9 mouse cellular contexts compared by ENCODE assay signal in the genomic region with DNA sequence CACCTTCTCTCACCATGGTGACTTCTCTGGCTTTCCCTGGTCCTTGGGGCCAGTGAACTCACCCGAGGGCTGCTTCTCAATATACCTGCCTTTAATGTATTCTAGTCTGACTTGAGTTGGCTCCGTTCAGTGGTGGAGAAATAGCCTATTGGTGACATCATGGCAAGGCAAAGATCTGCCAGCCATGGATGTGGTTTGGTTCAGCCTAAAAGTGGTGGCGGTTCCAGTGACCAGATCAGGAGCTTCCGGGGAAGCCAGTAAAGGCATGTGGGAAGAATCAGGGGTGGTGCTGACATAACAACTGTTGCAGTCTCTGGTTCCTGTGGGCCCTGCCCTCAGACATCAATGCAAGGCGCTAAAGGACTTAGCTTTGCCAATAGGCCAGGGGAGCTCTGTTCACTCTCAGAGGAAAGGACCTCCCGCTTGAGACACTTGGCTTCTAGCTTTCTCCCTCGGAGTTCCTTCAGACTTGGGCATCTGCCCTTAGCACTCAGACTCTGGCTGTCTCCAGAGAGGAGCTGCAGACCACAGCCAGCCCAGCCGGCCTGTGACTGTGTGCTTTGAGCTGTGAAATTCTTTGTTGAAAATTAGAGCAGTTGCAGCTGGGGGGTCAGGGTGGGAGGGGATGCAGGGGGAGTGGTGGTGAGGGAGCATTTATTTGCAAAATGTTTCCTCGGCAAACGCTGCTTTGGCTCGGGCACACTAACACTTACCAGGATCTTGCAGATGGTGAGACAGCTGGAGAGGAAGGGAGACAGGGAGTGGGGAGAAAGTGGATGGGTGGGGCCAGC. TPM values are rescaled to one million over a fixed set of nuclear protein-coding genes. Genes with fewer than 3 reads are reported as not detected.
DNase-seq lines count a peak whose midpoint lies in the region; ATAC-seq and TF ChIP-seq lines count a peak whose summit lies in the region.
"Had no signal": no experiment of that assay in that cellular context is flagged by ENCODE, and none has a peak within 500 bp of the region (broad histone marks: within the 10 kb centered on the region; RNA-seq: fewer than 3 reads in every experiment).

No protein-coding gene starts in this region.

- no peaks in the 10 kb centered on the region for H3K36me3 ChIP-seq in midbrain, postnatal 0 days (ENCODE audit: insufficient read depth, low read length)
- no peaks in the 10 kb centered on the region for H3K36me3 ChIP-seq in midbrain, embryonic 13.5 days
- no peaks in the 10 kb centered on the region for H3K36me3 ChIP-seq in embryonic facial prominence, embryonic 13.5 days
- H3K36me3 ChIP-seq in hindbrain, embryonic 16.5 days (ENCODE audit: control insufficient read depth, insufficient read depth, low read length): no peaks in the 10 kb centered on the region

- TF ChIP-seq POLR2A in olfactory bulb, adult 2 months (IDR thresholded peaks at IDR 0.05; ENCODE audit: insufficient read depth, low read depth, low read length): no peak

- H3K9ac ChIP-seq in midbrain, postnatal 0 days (replicated peaks; ENCODE audit: low read length, poor library complexity, severe bottlenecking): no peak overlapping the region
- H3K9ac ChIP-seq in midbrain, embryonic 13.5 days (replicated peaks): no peak overlapping the region
- 0 out of 2 replicates have a peak overlapping the region, but pooled peaks have one; percentile 32 for H3K9ac ChIP-seq in embryonic facial prominence, embryonic 13.5 days
- no peak overlapping the region for H3K9ac ChIP-seq in hindbrain, embryonic 16.5 days (ENCODE audit: low read depth, low read length)

- H3K27me3 ChIP-seq in midbrain, postnatal 0 days (ENCODE audit: insufficient read depth, low read length): peaks cover under 1% of the 10 kb centered on the region; the same call in 1 of the 2 replicates
- H3K27me3 ChIP-seq in midbrain, embryonic 13.5 days: peaks cover 10% of the 10 kb centered on the region
- no peaks in the 10 kb centered on the region for H3K27me3 ChIP-seq in embryonic facial prominence, embryonic 13.5 days
- H3K27me3 ChIP-seq in hindbrain, embryonic 16.5 days (replicated peaks; ENCODE audit: control insufficient read depth, insufficient read depth, low read length): no peaks in the 10 kb centered on the region

- ATAC-seq in midbrain, postnatal 0 days (ENCODE audit: low FRiP score): no peak
- no peak for ATAC-seq in midbrain, embryonic 13.5 days
- ATAC-seq in embryonic facial prominence, embryonic 13.5 days (ENCODE audit: insufficient number of reproducible peaks, insufficient read depth, low FRiP score, low TSS enrichment, low read depth): no peak
- 0 out of 2 replicates have a peak, but pooled peaks have one; percentile 25 for ATAC-seq in hindbrain, embryonic 16.5 days

- WGBS in midbrain, postnatal 0 days: 40% methylated on average over 11 of the region's 11 CpGs
- 33% methylated on average over 11 of the region's 11 CpGs for WGBS in midbrain, embryonic 13.5 days
- 38% methylated on average over 11 of the region's 11 CpGs for WGBS in embryonic facial prominence, embryonic 13.5 days
- 34% methylated on average over 11 of the region's 11 CpGs for WGBS in hindbrain, embryonic 16.5 days
- 40% methylated on average over 11 of the region's 11 CpGs for WGBS in olfactory bulb, adult 2 months

- H3K9me3 ChIP-seq in midbrain, postnatal 0 days (ENCODE audit: low read length): no peaks in the 10 kb centered on the region
- H3K9me3 ChIP-seq in midbrain, embryonic 13.5 days: no peaks in the 10 kb centered on the region
- no peaks in the 10 kb centered on the region for H3K9me3 ChIP-seq in embryonic facial prominence, embryonic 13.5 days
- H3K9me3 ChIP-seq in hindbrain, embryonic 16.5 days (ENCODE audit: control insufficient read depth, low read length): no peaks in the 10 kb centered on the region

- H3K4me1 ChIP-seq in midbrain, postnatal 0 days (ENCODE audit: insufficient read depth, low read length): no peaks in the 10 kb centered on the region
- peaks cover 58% of the 10 kb centered on the region for H3K4me1 ChIP-seq in midbrain, embryonic 13.5 days (replicated peaks)
- peaks cover 60% of the 10 kb centered on the region for H3K4me1 ChIP-seq in embryonic facial prominence, embryonic 13.5 days
- peaks cover 32% of the 10 kb centered on the region for H3K4me1 ChIP-seq in hindbrain, embryonic 16.5 days (ENCODE audit: control insufficient read depth, insufficient read depth, low read depth, low read length)
- H3K4me1 ChIP-seq in olfactory bulb, adult 2 months (ENCODE audit: control insufficient read depth, insufficient read depth, low read length): peaks cover 60% of the 10 kb centered on the region

- H3K4me3 ChIP-seq in midbrain, postnatal 0 days (ENCODE audit: low read depth, low read length): no peak overlapping the region
- no peak overlapping the region for H3K4me3 ChIP-seq in midbrain, embryonic 13.5 days (replicated peaks)
- no peak overlapping the region for H3K4me3 ChIP-seq in embryonic facial prominence, embryonic 13.5 days
- no peak overlapping the region for H3K4me3 ChIP-seq in hindbrain, embryonic 16.5 days (ENCODE audit: low read length)
- H3K4me3 ChIP-seq in olfactory bulb, adult 2 months (ENCODE audit: insufficient read depth, low read depth, low read length): no peak overlapping the region

- TF ChIP-seq CTCF in midbrain, postnatal 0 days (IDR thresholded peaks at IDR 0.05): no peak
- TF ChIP-seq CTCF in olfactory bulb, adult 2 months (IDR thresholded peaks at IDR 0.05; ENCODE audit: insufficient read depth, low read depth, low read length): no peak

- H3K4me2 ChIP-seq in midbrain, postnatal 0 days (ENCODE audit: low read depth, low read length, poor library complexity, severe bottlenecking): no peak overlapping the region
- H3K4me2 ChIP-seq in midbrain, embryonic 13.5 days (replicated peaks): no peak overlapping the region
- H3K4me2 ChIP-seq in embryonic facial prominence, embryonic 13.5 days: no peak overlapping the region
- no peak overlapping the region for H3K4me2 ChIP-seq in hindbrain, embryonic 16.5 days (ENCODE audit: low read length)

- H3K27ac ChIP-seq in midbrain, postnatal 0 days (ENCODE audit: low read depth, low read length): 0 out of 2 replicates have a peak overlapping the region, but pooled peaks have one; percentile 18
- no peak overlapping the region for H3K27ac ChIP-seq in midbrain, embryonic 13.5 days
- H3K27ac ChIP-seq in embryonic facial prominence, embryonic 13.5 days: no peak overlapping the region; the same call in 1 of the 2 replicates
- H3K27ac ChIP-seq in hindbrain, embryonic 16.5 days (ENCODE audit: low read depth, low read length): peak overlapping the region; percentile 48; the same call in 1 of the 2 replicates
- H3K27ac ChIP-seq in olfactory bulb, adult 2 months (ENCODE audit: insufficient read depth, low read depth, low read length): peak overlapping the region; percentile 36; the same call in 1 of the 2 replicates

- DNase-seq in midbrain, postnatal 0 days (ENCODE audit: low spot score): peak; percentile 61
- no peak for DNase-seq in thymus, postnatal 36 days
- no peak for DNase-seq in cerebellum, postnatal 4 days (ENCODE audit: low spot score in 2 of 2)
- no peak for DNase-seq in layer of hippocampus, adult 11-12 months (ENCODE audit: low spot score)
- DNase-seq: adrenal gland, postnatal 36 days had no signal

RNA-seq across cellular contexts. Expression of gene Chst3, which starts 6.3 kb away (rescaled TPM):
- total RNA-seq in midbrain, postnatal 0 days (2014; rRNA removed): 4.6 and 5.5 TPM in 2 replicates
- 0.86 and 0.89 TPM in 2 replicates for polyA plus RNA-seq in midbrain, postnatal 0 days (2015; fragmentation: Nextera tagmentation; extraction: Ambion mirVana)
- polyA plus RNA-seq in midbrain, embryonic 13.5 days (2015; fragmentation: Nextera tagmentation; extraction: Ambion mirVana): 1.3 and 1.7 TPM in 2 replicates
- 2.3 and 2.7 TPM in 2 replicates for polyA plus RNA-seq in embryonic facial prominence, embryonic 13.5 days (2015; fragmentation: Nextera tagmentation; extraction: Ambion mirVana)
- 1.7 and 1.9 TPM in 2 replicates for polyA plus RNA-seq in hindbrain, embryonic 16.5 days (2015; fragmentation: Nextera tagmentation; extraction: Ambion mirVana)
- polyA plus RNA-seq in olfactory bulb, adult 2 months (2012; ENCODE audit: insufficient read depth, insufficient read length, low replicate concordance, missing spikeins): not detected in 2 replicates

Comparison
In these comparisons a context has a peak if more than half of its experiments do, and no peak if none do; other contexts are left out.
1. H3K27ac ChIP-seq: peak in midbrain, postnatal 0 days (single experiment), hindbrain, embryonic 16.5 days (single experiment) and olfactory bulb, adult 2 months (single experiment); none in midbrain, embryonic 13.5 days (single experiment) and embryonic facial prominence, embryonic 13.5 days (single experiment).